Mouse (Mus musculus) ovary, postnatal 14 days (tissue): ENCODE data around the gene Thsd4.

ENCODE experiments used
- DNase-seq: peaks from one replicate; pipeline ENCODE4 v3.0.0; 2022; ENCODE audit warnings: low spot score

The Thsd4 gene

DNA sequence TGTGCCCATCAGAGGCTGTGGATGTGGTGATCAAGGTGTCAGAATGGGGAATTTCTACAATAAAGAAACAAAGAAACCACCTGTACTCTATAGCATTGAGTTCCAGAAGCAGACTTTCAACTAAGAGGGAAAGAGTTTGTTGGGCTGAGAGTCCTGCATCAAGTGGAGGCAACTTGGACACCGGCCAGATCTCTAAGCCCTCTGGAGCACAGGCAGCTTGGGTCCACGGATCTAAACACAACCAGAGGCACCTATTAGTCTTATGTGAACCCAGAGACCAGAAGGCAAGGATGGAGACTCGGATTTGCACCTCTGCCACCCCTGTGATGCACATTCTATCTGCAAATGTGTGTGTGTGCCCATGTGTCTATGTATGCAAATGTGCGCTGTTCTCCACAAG, 456.7 kb downstream of the Thsd4 start:
- no peak for DNase-seq

DNA sequence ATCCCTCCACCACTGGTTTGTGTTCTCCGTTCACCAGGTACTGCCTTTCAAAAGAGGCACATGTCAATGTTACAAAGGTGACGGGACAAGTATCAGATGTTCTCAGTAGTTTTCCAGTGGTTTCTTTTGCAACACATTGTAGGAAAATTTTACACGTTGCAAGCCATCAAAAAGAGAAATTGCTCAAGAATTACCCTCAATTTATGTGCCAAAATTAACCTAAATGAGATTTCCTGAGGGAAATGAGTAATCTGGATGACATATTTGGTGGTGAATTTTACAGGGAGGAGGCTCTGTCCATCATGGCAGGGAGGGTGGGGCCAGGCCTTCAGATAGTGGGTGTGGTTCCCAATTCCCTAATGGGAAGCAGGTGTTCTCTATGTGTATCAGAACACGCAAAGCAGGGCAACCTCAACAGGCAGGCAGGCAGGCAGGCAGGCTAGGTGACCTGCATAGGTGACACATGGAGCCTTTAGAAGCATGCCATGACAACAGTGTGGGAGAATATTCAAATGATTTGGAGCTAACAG, 458.6 kb downstream of the Thsd4 start:
- no peak for DNase-seq

DNA sequence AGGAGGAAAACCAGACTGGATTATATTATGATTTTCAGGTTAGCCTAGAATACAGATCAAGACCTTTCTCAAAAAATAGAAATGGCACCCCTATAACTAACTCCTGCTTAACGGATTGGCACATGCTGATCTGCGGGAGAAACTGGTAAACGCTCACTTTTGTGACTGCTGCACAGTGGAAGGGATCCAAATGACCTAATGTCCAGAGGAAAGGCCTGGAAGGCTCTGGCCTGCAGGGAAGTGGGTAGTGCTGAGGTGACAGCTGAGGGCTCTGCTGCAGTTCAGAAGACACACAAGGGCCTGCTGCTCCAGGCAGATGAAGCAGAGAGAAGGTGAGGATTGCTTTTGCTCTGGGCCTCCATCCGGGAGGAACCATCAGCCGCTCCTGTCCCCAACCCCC, 465.7 kb downstream of the Thsd4 start:
- DNase-seq = no peak

DNA sequence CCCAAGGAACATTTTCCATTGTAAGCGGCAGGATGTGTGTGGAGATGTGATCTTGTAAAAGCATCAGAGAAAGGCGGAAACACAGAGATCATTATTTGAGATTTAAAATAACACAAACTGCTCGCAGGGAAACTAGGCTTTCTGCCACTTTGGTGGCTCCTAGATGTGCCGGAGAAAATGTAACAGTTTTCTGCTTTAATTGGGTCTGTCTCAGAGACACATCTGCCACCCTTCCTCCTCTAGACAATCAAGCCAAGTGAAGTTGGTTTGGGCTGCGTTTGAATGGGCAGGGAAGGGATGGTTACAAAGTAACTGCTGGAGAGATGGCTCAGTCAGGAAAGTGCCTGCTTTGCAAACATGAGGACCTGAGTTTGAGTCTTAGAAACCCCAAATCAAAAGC, 466.9 kb downstream of the Thsd4 start:
- DNase-seq = no peak

DNA sequence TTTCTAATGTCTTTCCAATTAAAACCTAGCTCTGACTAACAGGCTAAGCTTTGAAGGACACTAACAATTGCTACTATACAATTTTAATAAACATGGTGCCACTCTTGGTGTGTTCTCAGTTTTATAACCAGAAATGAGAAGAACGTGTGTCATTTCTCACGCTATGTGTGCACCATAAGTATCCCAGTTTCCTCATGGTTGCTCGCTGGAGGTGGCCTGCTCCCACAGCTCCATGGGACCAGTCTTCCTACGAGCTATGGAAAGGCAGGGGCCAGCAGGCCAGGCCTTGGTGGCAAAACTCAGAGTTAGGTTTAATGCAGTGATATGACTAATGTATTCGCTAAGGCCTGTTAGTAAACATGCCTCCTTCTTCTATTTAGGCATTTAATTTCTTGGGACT, 468.7 kb downstream of the Thsd4 start:
- no peak for DNase-seq

DNA sequence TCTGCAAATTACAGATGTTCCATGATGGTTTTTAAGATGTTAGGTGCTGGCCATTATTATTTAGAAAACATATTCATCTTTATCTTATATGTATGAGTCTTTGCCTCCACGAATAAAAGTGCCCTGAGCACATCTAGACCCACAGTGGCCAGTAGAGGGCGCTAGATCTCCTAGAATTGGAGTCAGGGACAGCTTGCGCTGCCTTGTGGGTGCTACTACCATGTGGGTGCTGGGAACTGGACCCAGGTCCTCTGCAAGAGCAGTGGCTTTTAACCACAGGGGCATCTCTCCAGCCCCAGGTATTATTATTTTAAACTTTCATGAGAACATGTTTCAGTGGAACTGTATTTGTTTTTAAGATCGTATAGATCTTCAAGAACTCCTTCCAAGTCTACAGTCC, 469.4 kb downstream of the Thsd4 start:
- no peak for DNase-seq

DNA sequence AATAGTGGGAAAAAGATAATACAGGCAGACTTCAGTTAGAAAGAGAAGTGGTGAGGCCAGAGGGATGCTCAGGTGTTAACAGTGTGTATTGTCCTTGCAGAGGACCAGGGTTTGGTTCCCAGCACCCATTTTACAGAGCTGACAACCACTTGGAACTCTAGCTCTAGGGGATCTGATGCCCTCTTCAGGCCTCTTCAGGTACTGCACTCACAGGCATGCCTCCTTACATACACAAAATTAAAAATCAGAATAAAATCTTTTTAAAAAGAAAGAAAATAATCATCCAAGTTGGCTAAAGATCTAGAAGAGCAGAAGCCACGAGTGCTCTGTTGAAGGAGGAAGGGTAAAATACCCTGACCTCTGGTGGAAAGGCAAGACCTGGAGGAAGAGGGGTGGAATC, 478.7 kb downstream of the Thsd4 start:
- DNase-seq = no peak

DNA sequence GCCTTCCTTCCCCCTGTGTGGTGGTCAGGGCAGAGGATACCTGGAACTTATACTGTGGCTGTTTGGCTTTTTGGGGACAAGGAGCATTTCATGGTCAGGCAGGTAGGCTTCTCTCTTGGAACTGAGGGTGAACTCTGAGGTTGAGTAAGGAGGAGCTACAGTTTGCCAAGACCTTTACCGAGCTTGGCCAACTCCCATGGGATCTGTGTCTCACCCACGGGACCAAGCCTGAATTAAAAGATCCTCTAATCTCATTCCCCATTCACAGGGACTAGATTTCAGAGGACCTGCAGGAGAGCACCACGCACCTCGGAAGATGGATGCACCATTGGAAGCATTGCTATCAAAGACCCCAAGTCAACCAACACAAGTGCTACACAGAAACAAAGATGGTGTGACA, 487.0 kb downstream of the Thsd4 start:
- no peak for DNase-seq

DNA sequence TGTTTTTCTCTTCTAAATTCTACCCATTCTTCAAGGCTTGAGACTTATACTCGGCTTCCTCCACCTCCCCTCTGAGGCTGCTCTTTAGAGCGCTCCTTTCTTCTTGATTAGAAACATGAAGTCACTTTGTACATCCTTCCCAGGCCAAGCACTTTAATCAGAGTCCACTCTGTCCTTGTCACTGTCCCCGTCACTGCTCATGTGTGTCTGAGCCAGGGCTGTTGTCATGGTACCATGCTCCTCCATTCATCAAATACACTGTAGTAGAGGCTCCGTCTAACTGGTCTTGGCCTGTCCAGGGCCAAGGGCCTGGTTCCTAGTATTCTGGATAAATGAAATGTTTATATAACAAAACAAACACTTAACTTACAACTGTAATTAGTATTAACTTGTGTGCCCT, 494.6 kb downstream of the Thsd4 start:
- no peak for DNase-seq

DNA sequence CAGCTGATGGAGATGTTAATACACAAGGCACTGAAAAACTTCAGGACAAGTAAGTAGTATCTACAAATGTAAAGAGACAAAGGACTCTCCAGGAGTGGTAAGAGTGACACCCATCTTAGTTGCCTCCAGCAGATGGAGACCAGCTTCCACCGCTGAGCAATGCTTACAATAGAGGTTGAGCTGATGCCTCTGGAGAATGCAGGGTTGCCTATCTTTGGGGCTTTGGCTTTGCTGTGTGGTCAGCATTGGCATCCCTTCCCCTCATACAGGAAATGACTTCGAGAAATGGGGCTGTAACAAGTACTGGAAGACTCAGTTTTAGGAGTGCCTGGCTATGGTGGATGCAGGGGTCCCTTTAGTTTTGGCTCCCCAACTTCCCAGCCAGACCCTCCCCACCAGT, 495.1 kb downstream of the Thsd4 start:
- DNase-seq = no peak

DNA sequence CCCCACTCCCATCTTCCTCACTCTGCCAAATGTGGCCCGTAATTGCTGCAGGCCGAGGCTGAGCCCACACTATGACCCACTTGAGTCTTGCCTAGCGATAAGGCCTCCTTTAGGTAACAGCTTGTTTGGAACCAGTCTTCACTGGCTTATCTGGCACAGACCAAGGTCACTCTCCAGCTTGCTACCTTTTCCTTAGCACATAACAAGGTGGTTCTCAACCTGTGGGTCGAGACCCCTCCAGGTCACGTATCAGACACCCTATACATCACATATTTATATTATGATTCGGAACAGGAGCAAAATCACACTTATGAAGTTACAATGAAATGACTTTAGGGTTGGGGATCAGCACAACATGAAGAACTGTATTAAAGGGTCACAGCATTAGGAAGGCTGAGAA, 495.9 kb downstream of the Thsd4 start:
- DNase-seq = no peak

DNA sequence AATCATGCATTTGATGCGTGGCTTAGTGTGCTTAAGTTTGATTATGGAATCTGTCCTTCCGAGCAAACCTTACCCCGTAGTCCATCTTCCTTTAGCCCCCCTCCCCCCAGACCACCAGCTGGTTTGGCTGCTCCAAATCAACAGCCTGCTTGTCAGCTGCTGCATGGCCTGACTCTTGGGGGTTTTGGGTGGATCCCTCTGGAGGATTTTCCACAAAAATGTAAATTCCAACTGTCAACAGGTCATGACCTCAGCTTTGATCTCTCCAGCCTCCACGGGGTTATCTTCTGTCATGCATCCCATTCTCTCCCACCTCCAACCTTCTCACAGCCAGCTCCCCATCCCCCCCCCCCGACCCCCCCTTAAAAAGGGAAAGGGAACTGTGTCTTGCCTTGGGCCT, 496.9 kb downstream of the Thsd4 start:
- no peak for DNase-seq

DNA sequence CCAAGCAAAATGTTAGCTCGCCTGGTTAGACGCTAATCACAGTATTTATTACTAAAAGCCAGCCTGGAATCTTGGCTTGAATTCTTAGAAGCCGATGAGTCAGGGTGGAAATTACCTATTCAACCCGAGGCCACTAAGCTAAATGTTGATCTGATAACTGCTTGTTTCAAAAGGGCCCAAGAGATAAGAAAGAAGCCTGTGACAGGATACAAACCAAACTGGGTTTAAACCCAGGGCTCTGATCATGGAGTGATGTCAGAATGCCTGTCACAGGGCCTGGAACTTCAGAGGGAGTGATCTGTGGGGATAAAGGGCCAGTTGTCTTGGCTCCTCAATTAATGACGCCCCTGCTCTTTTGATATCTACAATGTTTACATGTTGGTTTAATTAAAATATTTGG, 497.3 kb downstream of the Thsd4 start:
- DNase-seq = no peak

DNA sequence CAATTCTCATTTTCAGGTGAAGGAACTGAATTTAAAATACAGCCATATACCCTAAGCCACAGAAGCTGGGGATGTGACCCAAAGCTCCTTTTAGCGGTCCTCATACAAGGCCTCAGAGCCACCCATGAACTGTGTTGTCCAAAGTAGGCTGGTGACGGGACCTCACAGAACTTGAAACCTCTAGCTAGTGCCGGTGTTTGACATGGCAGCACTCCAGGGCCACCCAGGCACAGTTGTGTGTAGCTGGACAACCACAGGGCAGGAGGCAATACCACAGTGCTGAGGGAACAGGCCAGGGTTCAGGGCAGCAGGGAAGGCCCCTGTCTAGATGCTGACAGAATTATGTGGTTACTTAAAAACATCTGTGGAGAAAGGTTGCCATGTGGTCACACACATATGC, 499.5 kb downstream of the Thsd4 start:
- no peak for DNase-seq

DNA sequence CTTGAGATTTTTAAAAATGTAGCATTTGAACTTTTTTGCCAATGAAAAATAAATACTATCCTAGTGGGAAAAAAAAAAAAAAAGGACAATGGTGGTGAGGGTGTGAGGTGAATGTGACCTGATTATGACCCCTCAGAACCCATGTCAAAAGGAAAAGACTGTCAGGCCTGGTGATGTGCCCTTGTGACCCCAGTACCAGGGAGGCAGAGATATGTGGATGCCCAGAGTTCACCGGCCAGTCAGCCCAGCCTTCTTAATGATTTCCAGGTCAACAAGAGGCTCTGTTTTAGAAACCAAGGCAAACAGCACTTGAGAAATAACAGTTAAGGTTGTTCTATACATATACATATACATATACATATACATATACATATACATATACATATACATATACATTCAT, 501.4 kb downstream of the Thsd4 start:
- no peak for DNase-seq

DNA sequence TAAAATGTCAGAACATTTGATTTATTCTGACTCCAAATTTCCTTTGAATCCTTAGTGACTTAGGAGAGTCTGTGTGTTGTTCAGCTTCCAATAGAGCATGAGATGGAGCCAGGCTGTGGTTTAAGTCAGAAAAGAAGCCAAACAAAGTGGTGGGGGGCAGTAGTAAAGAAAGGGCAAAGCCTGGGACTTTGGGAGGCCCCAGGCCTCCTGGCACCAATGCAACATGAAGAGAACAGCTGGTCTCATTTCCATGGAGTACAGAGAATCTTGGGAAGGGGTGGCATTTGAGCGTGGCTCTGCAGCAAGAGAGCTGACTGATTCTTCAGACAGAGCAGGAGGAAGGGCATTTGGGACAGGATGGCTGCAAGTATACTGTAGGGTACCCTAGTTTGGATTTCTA, 511.6 kb downstream of the Thsd4 start:
- DNase-seq = no peak

DNA sequence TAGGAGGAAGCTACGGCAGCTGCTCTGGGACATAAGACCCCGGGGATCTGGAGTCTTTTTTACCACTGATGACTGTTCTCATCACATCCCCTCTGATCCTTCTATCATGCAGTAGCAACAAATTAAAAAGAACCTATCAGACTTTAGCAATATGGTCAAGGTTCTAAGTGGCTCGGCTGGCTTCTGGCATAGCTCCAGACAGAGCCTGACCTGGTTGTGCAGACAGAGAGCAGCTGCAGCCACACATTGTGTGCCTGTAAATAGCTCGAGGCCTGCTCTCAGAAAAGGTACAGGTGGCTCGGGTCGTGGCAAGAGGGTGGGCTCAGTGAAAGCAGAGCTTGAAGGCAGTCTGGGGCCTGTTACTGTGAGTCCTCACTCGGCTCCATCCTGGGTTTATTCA, 512.9 kb downstream of the Thsd4 start:
- DNase-seq = no peak

DNA sequence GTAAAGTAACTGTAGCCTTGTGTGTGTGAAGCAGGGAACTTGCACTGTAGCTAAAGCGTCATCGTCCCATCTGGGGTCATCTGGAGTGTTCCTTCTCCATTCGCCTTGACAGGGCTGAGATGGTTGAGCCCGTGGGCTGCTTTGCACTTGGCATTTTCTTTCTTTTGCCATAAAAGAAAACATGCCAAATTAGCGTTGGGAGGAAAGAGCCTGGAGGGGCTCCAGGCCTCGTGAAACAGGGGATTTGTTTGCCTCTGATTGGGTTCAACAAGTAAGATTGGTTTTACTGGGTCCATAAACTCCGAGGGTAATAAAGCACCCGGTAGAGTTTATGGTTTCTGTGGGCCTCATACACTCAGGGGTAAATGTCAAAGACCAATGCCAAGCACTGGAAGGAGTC, 519.5 kb downstream of the Thsd4 start:
- no peak for DNase-seq

DNA sequence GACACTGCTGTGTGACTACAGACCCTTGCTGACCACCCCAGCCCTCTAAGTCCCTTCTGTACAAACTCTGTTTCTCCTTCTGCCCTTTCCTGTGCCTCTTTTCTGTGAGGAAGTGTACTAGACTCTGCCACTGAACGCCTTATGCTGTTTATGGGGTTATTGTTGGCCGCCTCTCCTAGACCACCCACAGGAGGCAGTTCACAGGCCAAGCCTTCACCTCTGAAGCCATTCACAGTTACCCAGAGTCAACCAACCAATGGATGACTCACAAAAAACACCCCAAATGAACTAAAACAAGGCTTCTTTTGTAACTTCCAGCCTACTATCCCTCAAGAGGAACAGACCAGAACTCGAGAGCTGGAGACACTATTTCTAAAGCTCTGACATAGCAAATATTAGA, 520.4 kb downstream of the Thsd4 start:
- DNase-seq = no peak

DNA sequence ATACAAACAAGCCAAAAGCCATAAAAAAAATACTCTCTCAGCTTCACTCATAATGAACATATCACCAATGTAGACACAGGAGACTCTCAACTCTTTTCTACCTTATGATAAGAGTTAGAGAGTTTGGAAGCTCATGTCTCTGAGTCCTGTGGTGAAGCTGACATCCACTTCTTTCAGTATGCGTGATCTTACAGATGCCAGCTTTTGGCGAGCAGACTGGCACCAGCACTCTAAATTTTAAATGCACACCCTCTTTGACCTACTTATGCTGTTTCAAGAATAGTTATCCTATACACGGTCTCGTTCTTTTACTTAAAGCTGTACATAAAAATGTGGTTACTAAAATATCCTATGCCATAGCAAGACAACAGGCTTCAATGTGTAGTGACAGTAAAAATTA, 524.1 kb downstream of the Thsd4 start:
- DNase-seq = no peak

DNA sequence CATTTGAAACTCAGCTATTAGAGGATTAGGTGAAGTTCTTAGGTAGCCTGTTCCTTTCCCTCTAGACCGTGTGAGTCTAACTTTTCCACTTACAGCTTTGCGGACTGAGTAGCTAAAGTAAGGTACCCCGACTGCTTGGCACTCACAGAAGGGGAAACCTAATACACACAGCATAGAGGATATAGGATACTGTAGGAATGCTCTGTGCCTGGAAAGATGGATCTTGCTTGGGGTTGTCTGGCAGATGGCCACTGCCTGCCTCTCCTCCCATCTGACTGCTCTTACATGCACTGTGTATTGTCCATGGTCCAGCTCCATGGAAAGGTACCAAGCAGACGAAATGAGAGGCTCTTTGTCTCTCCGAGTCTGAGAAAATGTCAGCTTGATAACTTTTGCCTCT, 530.4 kb downstream of the Thsd4 start:
- DNase-seq = no peak

DNA sequence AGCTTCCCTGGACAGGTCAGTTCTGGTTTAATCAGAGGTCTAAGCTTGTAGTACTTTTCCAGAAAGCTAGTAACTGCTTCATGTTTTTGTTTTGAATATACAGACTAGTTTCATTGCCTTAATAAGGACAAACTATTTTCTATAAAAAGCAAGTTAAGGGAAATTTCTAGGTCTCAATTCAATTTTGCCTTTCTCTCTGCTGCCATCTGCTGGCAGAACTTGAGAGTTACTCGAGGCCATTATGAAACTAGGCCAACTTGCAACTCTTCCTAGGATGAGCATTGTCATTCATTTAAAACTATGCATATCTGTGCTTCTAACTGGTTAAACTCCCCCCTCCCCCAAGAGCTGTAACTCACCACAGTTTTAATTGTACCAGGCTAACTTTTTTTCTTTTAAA, 532.0 kb downstream of the Thsd4 start:
- peak; percentile 59 for DNase-seq

DNA sequence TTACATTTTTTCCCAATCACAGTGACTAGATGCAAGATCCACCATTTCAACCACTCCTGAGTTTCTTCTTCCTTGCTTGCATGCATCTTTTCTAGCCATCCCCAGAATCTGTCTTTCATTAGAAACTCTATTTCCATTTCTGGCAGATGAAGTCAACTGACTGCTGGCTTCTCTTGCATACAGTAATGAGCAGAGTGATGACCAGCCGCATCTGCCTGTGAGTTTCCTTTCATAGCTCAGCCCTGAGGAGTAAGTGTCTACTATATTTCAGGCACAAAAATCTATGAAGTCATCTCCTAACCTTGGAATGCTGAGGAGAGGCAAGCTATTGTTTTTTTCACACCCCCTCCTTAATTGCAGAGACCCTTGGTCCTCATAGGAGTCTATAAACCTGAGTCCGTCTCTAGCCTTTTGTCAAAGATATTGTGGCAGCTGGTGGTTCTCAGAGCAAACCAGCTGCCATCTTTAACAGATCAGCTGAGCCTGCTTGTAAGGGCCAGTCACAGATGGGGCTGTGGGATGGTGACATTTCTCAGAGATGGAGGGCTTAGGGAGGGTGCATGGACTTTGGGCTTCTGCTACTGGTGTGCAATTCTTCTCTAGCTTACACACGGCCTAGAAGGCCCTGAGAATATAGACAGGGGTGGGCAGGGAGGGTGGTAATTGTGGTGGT, 535.8 kb downstream of the Thsd4 start:
- no peak for DNase-seq

DNA sequence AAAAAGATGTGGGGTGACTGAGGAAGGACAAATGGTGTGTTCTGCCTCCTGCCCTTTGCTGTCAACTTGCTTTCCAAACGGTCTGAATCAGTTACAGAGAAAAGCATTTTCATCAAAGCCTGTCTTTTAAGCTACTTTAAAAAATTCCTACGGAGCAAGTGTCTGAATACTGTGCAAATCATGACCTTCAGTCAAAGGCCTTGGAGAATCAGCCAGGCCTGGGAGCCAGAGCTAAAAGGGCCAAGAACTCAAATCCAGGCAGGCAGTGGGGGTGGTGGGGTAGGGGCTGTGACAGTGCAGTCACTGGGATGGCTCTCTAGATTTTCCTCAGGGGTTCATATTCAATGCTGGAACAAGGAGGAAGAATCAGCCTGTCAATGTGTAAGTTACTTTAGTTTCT, 540.7 kb downstream of the Thsd4 start:
- no peak for DNase-seq

DNA sequence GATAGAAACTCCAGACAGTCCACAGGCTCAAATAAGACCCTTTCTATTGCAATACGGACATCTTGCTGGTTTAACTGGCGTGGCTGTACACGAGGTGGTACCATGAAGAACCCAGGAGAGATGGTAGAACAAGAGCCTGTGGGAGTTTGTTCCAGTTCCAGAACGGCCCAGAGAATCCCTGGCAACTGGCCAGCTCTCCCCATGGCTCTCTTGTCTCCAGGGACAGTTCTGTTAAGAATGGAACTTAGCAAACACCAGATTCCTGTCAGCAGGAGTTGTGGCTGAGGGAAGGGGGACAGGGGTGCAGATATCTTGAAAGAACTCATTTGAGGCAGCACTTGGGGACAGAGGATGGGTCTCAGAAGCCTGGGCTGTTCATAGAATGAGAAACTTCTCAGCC, 550.6 kb downstream of the Thsd4 start:
- DNase-seq = no peak
